Comparison of ENCODE assay signal across 17 mouse cellular contexts in genomic region chr5:65101621-65102020, GRCm38 (mm10). TPM values are rescaled to one million over a fixed set of nuclear protein-coding genes. Genes with fewer than 3 reads are reported as not detected.
DNase-seq lines count a peak whose midpoint lies in the region; ATAC-seq and TF ChIP-seq lines count a peak whose summit lies in the region.
"Had no signal": no experiment of that assay in that cellular context is flagged by ENCODE, and none has a peak within 500 bp of the region (broad histone marks: within the 10 kb centered on the region; RNA-seq: fewer than 3 reads in every experiment).

No protein-coding gene starts in this region.

- no peak for TF ChIP-seq CTCF in MEL (IDR thresholded peaks at IDR 0.05 in 2 of 3, conservative IDR thresholded peaks at IDR 0.05 in 1 of 3; ENCODE audit: control insufficient read depth in 1 of 3, insufficient read depth in 1 of 3, low read depth in 2 of 3, low read length in 3 of 3, poor library complexity in 1 of 3, severe bottlenecking in 1 of 3)

- ATAC-seq in kidney, embryonic 16.5 days (ENCODE audit: low FRiP score, low TSS enrichment): no peak
- peak; percentile 37 to 49; a peak in 1 of 4 replicates for ATAC-seq in hematopoietic stem cell, adult 5-6 weeks (replicated peaks in 1 of 2; ENCODE audit: insufficient read depth in 1 of 2, low FRiP score in 2 of 2, low TSS enrichment in 1 of 2, low read depth in 1 of 2, poor library complexity in 2 of 2, severe bottlenecking in 2 of 2)
- ATAC-seq: forebrain, embryonic 14.5 days had no signal

- TF ChIP-seq POLR2A in MEL (IDR thresholded peaks at IDR 0.05; ENCODE audit: control insufficient read depth in 1 of 2, insufficient read depth in 1 of 2, low read depth in 1 of 2, low read length in 2 of 2, poor library complexity in 1 of 2): no peak

- 85% methylated on average over 6 of the region's 6 CpGs for WGBS in kidney, embryonic 16.5 days

- no peak overlapping the region for H3K4me2 ChIP-seq in kidney, embryonic 16.5 days (replicated peaks; ENCODE audit: low read depth, low read length)
- H3K4me2 ChIP-seq: heart, embryonic 15.5 days; hindbrain, embryonic 13.5 days; kidney, embryonic 15.5 days; limb, embryonic 13.5 days; midbrain, embryonic 12.5 days had no signal

- no peaks in the 10 kb centered on the region for H3K36me3 ChIP-seq in kidney, embryonic 16.5 days (ENCODE audit: insufficient read depth, low read length)
- H3K36me3 ChIP-seq in MEL (ENCODE audit: control insufficient read depth in 1 of 2, insufficient read depth in 2 of 2, low read length in 2 of 2): peaks cover 0 to 20% of the 10 kb centered on the region in 2 experiments; a peak in 2 of 4 replicates
- peaks cover 2% of the 10 kb centered on the region for H3K36me3 ChIP-seq in megakaryocyte, embryonic 14.5 days (replicated peaks; ENCODE audit: low read length)
- H3K36me3 ChIP-seq: heart, embryonic 15.5 days; hindbrain, embryonic 13.5 days; kidney, embryonic 15.5 days; limb, embryonic 13.5 days; midbrain, embryonic 12.5 days had no signal

- peaks cover under 1% of the 10 kb centered on the region; the same call in 1 of the 2 replicates for H3K4me1 ChIP-seq in kidney, embryonic 16.5 days (ENCODE audit: insufficient read depth, low read length)
- peaks cover 5 to 23% of the 10 kb centered on the region in 2 experiments for H3K4me1 ChIP-seq in MEL (ENCODE audit: control insufficient read depth in 1 of 2, insufficient read depth in 2 of 2, low read length in 2 of 2)
- H3K4me1 ChIP-seq in megakaryocyte, embryonic 14.5 days: peaks cover 55% of the 10 kb centered on the region

- TF ChIP-seq EP300 in MEL (IDR thresholded peaks at IDR 0.05; ENCODE audit: low read depth in 1 of 2, low read length in 2 of 2): no peak

- TF ChIP-seq RAD21 in MEL (IDR thresholded peaks at IDR 0.05; ENCODE audit: low read depth, low read length): no peak

- DNase-seq in kidney, postnatal 4 days: no peak
- DNase-seq in MEL (ENCODE audit: low read depth, low spot score): no peak
- no peak for DNase-seq in adrenal gland, adult 2 months
- DNase-seq in cerebellum, adult 8-10 months: no peak
- DNase-seq: cerebellum, adult 9-11 months; gastrocnemius, postnatal 36 days; thymus, adult 18-20 months had no signal

- H3K27ac ChIP-seq in kidney, embryonic 16.5 days (ENCODE audit: low read length): peak overlapping the region; percentile 44
- H3K27ac ChIP-seq in MEL (ENCODE audit: control insufficient read depth, low read depth, low read length): peak overlapping the region; percentile 64; the same call in 1 of the 2 replicates
- H3K27ac ChIP-seq: heart, embryonic 15.5 days; hindbrain, embryonic 13.5 days; limb, embryonic 13.5 days; midbrain, embryonic 12.5 days had no signal

- H3K4me3 ChIP-seq in kidney, embryonic 16.5 days (ENCODE audit: low read length): no peak overlapping the region
- no peak overlapping the region; a peak in 1 of 4 replicates for H3K4me3 ChIP-seq in MEL (ENCODE audit: control insufficient read depth in 1 of 2, insufficient read depth in 1 of 2, low read depth in 2 of 2, low read length in 2 of 2)
- peak overlapping the region; percentile 79 for H3K4me3 ChIP-seq in megakaryocyte, embryonic 14.5 days (replicated peaks)
- H3K4me3 ChIP-seq: heart, embryonic 15.5 days; hindbrain, embryonic 13.5 days; kidney, embryonic 15.5 days; limb, embryonic 13.5 days; midbrain, embryonic 12.5 days had no signal

- H3K9me3 ChIP-seq in kidney, embryonic 16.5 days (ENCODE audit: low read length): no peaks in the 10 kb centered on the region
- no peaks in the 10 kb centered on the region for H3K9me3 ChIP-seq in MEL (replicated peaks; ENCODE audit: insufficient read depth, low read length)
- H3K9me3 ChIP-seq in megakaryocyte, embryonic 14.5 days: 0 out of 2 replicates have a peak, but pooled peaks cover 3% of the 10 kb centered on the region
- H3K9me3 ChIP-seq: heart, embryonic 15.5 days; hindbrain, embryonic 13.5 days; kidney, embryonic 15.5 days; limb, embryonic 13.5 days; midbrain, embryonic 12.5 days had no signal

- no peak overlapping the region for H3K9ac ChIP-seq in kidney, embryonic 16.5 days (replicated peaks; ENCODE audit: low read length)
- peak overlapping the region; percentile 43 for H3K9ac ChIP-seq in MEL (ENCODE audit: control insufficient read depth, low read depth, low read length, poor library complexity, severe bottlenecking)
- H3K9ac ChIP-seq: heart, embryonic 15.5 days; hindbrain, embryonic 13.5 days; kidney, embryonic 15.5 days; limb, embryonic 13.5 days; midbrain, embryonic 12.5 days had no signal

- no peaks in the 10 kb centered on the region for H3K79me2 ChIP-seq in MEL (ENCODE audit: control insufficient read depth, insufficient read depth, low read length, poor library complexity)

- H3K27me3 ChIP-seq in kidney, embryonic 16.5 days (ENCODE audit: insufficient read depth, low read length): no peaks in the 10 kb centered on the region
- H3K27me3 ChIP-seq in MEL (ENCODE audit: control insufficient read depth in 1 of 2, insufficient read depth in 2 of 2, low read length in 2 of 2): no peaks in the 10 kb centered on the region
- H3K27me3 ChIP-seq in megakaryocyte, embryonic 14.5 days (replicated peaks): peaks cover 3% of the 10 kb centered on the region
- H3K27me3 ChIP-seq: heart, embryonic 15.5 days; hindbrain, embryonic 13.5 days; kidney, embryonic 15.5 days; limb, embryonic 13.5 days; midbrain, embryonic 12.5 days had no signal

TF ChIP-seq in MEL, 35 proteins besides CTCF, POLR2A, EP300 and RAD21:
- TF ChIP-seq MAFK (IDR thresholded peaks at IDR 0.05; ENCODE audit: borderline replicate concordance, low read depth, low read length) (no peak), ZMIZ1 (IDR thresholded peaks at IDR 0.05; ENCODE audit: low read depth, low read length) (no peak), HCFC1 (IDR thresholded peaks at IDR 0.05; ENCODE audit: low read depth, low read length) (no peak), TBP (IDR thresholded peaks at IDR 0.05; ENCODE audit: low read depth, low read length) (no peak), POLR2AphosphoS5 (IDR thresholded peaks at IDR 0.05; ENCODE audit: borderline replicate concordance, low read depth, low read length) (no peak), TCF12 (IDR thresholded peaks at IDR 0.05; ENCODE audit: low read depth, low read length) (no peak), MXI1 (IDR thresholded peaks at IDR 0.05; ENCODE audit: low read depth, low read length) (no peak), ZC3H11A (IDR thresholded peaks at IDR 0.05; ENCODE audit: low read depth, low read length) (no peak), CHD2 (IDR thresholded peaks at IDR 0.05; ENCODE audit: low read length) (no peak), CHD1 (IDR thresholded peaks at IDR 0.05; ENCODE audit: low read depth, low read length) (no peak), TAL1 (IDR thresholded peaks at IDR 0.05; ENCODE audit: low read length) (no peak), ZKSCAN1 (IDR thresholded peaks at IDR 0.05; ENCODE audit: low read depth, low read length) (no peak), NELFE (IDR thresholded peaks at IDR 0.05; ENCODE audit: low read depth, low read length) (no peak)

RNA-seq across cellular contexts. Expression of gene Klhl5, which starts 5.7 kb away (rescaled TPM):
- polyA plus RNA-seq in kidney, embryonic 16.5 days (2015; fragmentation: Nextera tagmentation; extraction: Ambion mirVana): 13.7 and 15.8 TPM in 2 replicates
- 7.6 and 8.0 TPM in 2 replicates for total RNA-seq in MEL (2012; rRNA removed)
- 10 to 100 TPM in 1 of 2 experiments, not detected in 1; 15.5 TPM for polyA plus RNA-seq in MEL (2012; ENCODE audit: insufficient read depth in 1 of 2, insufficient read length in 2 of 2, low read depth in 1 of 2, low replicate concordance in 2 of 2, missing spikeins in 1 of 2)
- 47.6 and 61.4 TPM in 2 replicates for total RNA-seq in hematopoietic stem cell, adult 5-6 weeks (2017)
- polyA plus RNA-seq in megakaryocyte, embryonic 14.5 days (2012; ENCODE audit: insufficient read depth, low replicate concordance): 6.1 and 11.0 TPM in 2 replicates
- 10 to 100 TPM; 48.6 to 63.2 TPM for total RNA-seq in adrenal gland, adult 2 months (2021)
- polyA plus RNA-seq in adrenal gland, adult 2 months (2012; rRNA removed): 31.4 and 36.7 TPM in 2 replicates

RNA-seq across cellular contexts. Expression of gene Tmem156, which starts 9.7 kb away (rescaled TPM):
- 0.17 and 0.28 TPM in 2 replicates for polyA plus RNA-seq in kidney, embryonic 16.5 days (2015; fragmentation: Nextera tagmentation; extraction: Ambion mirVana)
- total RNA-seq in MEL (2012; rRNA removed): 2.6 and 4.5 TPM in 2 replicates
- polyA plus RNA-seq in MEL (2012; ENCODE audit: insufficient read depth in 1 of 2, insufficient read length in 2 of 2, low read depth in 1 of 2, low replicate concordance in 2 of 2, missing spikeins in 1 of 2): 1 to 10 TPM in 1 of 2 experiments, not detected in 1; 4.1 TPM
- 1.1 and 14.1 TPM in 2 replicates for total RNA-seq in hematopoietic stem cell, adult 5-6 weeks (2017)
- not detected in 2 replicates for polyA plus RNA-seq in megakaryocyte, embryonic 14.5 days (2012; ENCODE audit: insufficient read depth, low replicate concordance)
- under 1 TPM; 0.37 to 0.38 TPM for total RNA-seq in adrenal gland, adult 2 months (2021)
- polyA plus RNA-seq in adrenal gland, adult 2 months (2012; rRNA removed): not detected in 2 replicates
- total RNA-seq: gastrocnemius, postnatal 36 days had no signal
- polyA plus RNA-seq: C2C12; heart, embryonic 15.5 days; hindbrain, embryonic 13.5 days had no signal
